Mouse (Mus musculus): ENCODE results near the gene Prdm5. TPM values are rescaled to one million over a fixed set of nuclear protein-coding genes. Genes with fewer than 3 reads are reported as not detected.

Gene Prdm5
- total RNA-seq (2021): 1 to 10 TPM; 2.8 to 3.5 TPM
- long read RNA-seq, experiment 1, partial matches to known transcripts: 0 of 1 reads
- long read RNA-seq, experiment 1, other reads (novel, unspliced or antisense): 0 of 1 reads
- long read RNA-seq, experiment 2, partial matches to known transcripts: 0 of 2 reads
- long read RNA-seq, experiment 2, other reads (novel, unspliced or antisense): 0 of 2 reads

DNA sequence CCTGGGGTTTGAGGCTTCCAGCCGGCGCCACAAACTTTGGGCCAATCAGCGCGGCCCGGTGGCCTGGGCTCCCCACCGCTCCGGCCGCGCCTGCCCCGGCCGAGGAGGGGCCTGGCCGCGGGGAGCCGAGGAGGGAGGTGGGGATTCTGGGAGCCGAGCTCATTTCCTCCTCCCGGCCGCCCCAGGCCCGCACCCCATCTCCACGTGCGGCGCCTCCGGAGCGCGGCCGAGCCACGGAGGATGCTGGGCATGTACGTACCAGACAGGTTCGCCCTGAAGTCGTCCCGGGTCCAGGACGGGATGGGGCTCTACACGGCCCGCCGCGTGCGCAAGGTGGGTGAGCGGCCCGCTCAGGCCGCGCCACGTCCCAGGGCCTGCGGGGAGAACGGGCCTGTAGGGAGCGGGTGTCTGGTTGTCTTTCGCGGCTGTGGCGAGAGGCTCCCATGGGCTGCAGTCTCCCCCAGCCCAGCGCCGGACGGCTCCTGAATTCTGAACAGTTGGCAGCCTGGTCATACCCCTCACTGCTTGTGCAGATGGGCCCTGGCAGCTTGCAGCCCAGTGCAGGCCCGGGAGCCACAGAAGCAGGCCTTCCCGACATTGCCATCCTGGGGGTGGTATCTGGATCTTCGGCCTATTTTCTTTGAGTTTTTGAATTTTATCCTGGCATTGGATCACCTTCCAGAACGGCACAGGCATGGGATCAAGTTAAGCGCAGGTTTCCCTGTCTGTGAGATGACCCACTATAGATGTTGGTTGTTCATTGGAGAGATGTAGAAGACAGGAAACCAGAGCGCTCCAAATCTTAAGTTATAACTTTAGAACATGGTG is at the start of gene Prdm5:
TSS of gene Prdm5 (plus strand) at position 128 of the 828 bp plus-strand sequence.
- intact Hi-C loops (cut with DNase I): no loop called here
- DNase-seq (ENCODE audit: low spot score in 2 of 2): peak; percentile 13 to 27

- no peak for DNase-seq (ENCODE audit: low spot score in 2 of 2)
- intact Hi-C loops (cut with DNase I): no loop called here
These were observed 39.3 kb upstream of the Prdm5 start for GRCm38 (mm10) chr6:65739442-65739841.

DNA sequence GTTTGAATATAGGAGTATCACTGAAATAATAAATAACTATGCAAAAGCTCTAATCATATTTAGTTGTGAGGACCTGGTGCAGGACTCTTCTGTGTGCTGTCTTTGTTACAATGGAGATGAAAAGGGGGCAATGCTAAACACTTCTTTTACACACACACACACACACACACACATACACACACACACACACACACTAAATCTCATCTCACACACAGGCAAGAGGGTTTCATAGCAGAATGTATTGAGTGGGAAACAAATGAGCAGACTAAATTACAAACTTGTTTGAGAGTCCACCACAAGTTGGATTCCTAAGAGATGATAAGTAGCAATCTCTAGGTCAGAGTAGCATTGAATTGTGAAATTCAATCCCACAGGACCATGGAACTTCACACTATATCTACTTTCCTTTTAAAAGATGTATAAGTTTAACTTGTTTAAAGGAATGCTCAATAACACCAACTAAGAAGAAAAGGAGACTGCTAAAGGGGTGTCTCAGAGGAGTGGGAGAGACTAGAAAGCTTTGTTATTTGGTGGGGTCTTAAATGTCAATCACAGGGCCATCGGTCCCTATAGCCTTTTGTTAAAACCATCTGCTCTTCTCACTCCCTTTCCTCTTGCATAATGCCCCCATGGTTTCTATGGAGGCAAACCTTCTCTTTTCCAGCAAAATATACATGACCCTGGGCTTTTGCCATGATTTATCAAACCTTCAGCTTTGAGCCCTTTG is 35.5 kb upstream of the Prdm5 start:
- intact Hi-C loops (cut with DNase I): no loop called here

DNA sequence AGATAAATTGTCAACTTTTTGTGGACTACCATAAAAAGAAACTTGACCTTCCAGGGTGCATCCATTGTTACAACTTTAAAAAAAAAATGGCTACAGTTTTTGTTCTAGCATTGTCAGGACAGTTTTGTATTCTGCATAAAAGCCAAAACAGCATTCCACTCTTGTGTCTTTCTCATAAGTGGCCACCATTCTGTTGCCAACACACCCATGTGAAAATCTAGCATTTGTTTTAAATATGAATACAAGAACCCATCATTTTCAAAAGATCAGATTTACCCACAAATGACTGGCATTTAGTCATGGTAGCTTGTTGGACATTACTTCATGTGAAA is 35.0 kb upstream of the Prdm5 start:
- no peak for DNase-seq (ENCODE audit: low spot score in 2 of 2)
- intact Hi-C loops (cut with DNase I): no loop called here

More for the DNA sequence above, 35.5 kb upstream of the Prdm5 start:
- no peak for DNase-seq (ENCODE audit: low spot score in 2 of 2)

GRCm38 (mm10) chr6:65758214-65758613 is 20.6 kb upstream of the Prdm5 start:
- intact Hi-C loops (cut with DNase I): no loop called here

DNA sequence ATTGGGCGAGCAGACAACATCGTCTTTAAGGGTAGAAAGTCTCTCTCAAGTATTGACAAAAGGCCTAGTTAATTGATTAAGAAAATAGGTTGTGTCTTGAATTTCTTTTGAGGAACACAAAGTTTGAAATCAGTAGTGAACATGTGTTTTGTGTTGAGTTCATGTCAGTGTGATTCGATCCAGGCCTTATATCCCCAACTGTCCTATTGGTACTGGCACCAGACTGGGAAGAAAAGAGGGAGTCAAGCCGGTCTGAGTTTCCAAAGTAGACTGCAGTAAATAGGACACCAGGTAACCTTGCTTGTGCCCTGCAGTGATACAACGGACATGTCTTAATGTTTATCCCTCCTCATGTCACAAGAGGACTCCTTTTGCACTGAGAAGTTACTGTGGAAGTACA is 19.6 kb upstream of the Prdm5 start:
- DNase-seq (ENCODE audit: low spot score in 2 of 2): no peak
- intact Hi-C loops (cut with DNase I): no loop called here

More at GRCm38 (mm10) chr6:65758214-65758613, 20.6 kb upstream of the Prdm5 start:
- no peak for DNase-seq (ENCODE audit: low spot score in 2 of 2)

- intact Hi-C loops (cut with DNase I): no loop called here
- DNase-seq (ENCODE audit: low spot score in 2 of 2): no peak
These were observed 18.7 kb upstream of the Prdm5 start for GRCm38 (mm10) chr6:65760073-65760472.

DNA sequence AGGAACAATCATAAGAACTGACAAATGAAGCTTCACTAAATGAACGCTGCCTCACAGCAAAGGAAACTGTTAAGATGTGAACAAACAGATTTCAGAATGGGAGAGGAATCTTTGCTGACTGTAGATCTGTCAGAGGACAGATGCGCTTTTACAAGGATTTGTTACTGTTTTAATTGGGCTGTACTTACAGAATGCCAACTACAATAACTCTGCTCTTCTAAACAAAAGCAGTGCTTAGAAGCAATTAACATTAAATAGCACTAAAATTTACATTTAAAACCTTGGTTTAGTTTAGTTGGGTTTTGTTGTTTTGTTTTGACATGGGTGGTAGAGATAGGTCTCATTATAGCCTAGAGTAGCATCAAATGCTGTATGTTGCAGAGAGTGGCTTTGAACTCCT is 14.3 kb upstream of the Prdm5 start:
- DNase-seq (ENCODE audit: low spot score in 2 of 2): no peak
- intact Hi-C loops (cut with DNase I): no loop called here

DNA sequence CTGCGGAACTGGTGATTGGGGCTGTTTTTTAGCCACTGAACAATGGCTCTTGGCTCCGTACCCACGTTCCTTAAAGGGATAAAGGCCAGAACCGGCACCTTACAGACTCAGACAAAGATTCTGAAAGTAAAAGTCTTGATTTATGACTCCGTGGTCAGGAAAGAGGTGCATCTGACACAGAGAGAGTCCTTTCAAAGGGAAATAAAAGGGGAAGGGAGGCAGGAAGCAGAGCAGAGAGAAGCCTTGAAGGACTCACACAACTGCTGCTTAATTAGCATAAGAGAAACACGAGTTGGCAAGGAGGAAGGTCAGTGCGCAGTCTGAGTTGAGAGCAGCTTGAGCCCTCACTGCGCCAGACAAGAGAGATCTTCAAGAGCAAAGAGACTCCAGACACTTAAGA is 13.7 kb upstream of the Prdm5 start:
- intact Hi-C loops (cut with DNase I): no loop called here
- DNase-seq (ENCODE audit: low spot score in 2 of 2): no peak

DNA sequence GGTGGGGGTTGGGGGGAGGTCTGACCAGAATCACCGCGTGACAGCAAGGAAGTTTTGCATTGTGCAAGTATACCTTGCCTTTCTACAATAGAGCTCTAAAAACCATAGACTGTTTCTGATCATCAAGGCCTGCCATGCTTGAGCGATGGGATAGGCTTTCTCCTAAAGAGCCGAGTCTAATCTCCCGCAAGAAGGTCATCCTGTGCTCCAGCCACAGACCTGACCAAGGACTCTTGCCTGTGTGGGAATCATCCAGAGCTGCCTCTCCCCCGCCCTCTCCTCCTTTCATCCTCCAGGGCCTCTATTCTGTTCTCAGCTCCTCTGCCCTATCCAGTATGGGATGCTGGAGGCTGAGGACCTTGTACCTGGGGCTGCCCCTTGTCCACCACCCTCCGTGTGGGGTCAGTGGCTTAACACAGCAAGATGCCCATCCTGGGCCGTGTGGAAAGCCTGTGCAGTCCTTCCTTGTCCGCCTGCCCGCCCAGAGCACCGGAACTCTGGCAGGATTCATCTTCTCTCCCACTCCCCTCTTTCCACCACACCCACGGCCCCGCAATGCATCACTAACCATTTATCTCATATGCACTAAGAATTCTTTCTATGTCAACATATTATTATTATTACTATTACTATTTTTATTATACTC is 12.9 kb upstream of the Prdm5 start:
- intact Hi-C loops (cut with DNase I): no loop called here

GRCm38 (mm10) chr6:65767911-65768310 is 10.9 kb upstream of the Prdm5 start:
- intact Hi-C loops (cut with DNase I): no loop called here
- no peak for DNase-seq (ENCODE audit: low spot score in 2 of 2)

More for the DNA sequence above, 12.9 kb upstream of the Prdm5 start:
- no peak for DNase-seq (ENCODE audit: low spot score in 2 of 2)

DNA sequence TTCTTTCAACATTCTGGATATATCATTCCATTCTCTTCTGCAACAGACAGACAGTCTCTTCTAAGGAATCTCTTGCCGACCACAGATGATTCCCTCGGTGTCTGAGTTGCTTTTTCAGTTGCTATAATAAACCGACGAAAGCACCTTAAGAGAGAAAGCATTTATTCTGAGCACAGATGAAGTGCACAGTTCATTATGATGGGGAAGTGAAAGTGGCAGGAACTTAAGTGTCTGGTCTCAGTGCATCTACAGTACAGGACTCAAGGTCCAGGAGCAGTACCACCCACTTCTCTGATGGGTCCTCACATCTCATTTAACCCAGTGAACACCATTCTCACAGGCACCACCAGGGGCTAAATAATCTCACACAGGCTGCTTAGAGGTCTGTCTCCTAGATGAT is 5.2 kb upstream of the Prdm5 start:
- no peak for DNase-seq (ENCODE audit: low spot score in 2 of 2)
- intact Hi-C loops (cut with DNase I): no loop called here

DNA sequence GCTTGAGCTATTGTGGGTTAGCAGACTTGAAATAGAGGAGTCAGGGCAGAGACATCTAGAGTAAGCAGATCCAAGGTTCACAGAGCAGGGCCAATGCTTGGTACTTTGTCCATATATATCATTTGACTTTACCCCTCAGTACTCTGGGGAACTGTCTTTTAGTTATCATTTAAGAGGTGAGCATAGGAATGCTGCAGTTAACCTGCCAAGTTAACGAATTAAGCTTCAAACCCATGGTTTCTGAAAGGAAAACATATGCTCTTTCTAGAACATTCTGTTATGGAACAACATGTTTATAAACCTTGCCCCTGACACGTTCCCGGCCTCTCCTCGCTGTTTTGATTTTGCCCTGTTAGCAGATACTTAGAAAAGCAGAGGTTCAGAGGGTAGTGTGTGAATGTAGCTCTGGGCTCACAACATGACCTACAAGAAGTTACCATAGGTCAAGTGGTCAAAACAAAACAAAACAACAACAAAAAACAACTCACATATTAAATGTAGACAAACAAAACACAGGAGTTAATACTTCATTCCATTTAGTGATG is 973 bp downstream of the Prdm5 start:
- DNase-seq (ENCODE audit: low spot score in 2 of 2): no peak

DNA sequence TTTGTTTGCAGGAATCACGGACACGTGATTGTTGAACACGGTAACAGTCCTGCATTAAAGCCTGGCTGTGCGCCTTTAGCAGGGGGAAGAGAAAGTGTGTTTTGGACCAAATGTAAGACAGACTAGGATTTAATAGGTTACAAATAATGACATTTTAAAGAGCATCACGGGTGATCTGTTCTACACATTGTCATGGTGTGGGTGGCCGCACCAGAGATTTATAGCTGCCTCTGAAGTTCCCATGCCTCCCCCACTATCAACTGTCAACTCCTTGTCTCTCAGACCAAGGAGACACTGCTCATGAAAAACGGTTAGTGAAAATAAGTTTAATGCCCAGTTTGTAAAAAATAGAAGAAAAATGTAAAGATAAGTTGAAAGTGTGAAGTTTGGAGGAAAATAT is 2.7 kb downstream of the Prdm5 start:
- DNase-seq (ENCODE audit: low spot score in 2 of 2): no peak
- intact Hi-C loops (cut with DNase I): no loop called here

More for the DNA sequence above, 973 bp downstream of the Prdm5 start:
- intact Hi-C loops (cut with DNase I): no loop called here

- no peak for DNase-seq (ENCODE audit: low spot score in 2 of 2)
- intact Hi-C loops (cut with DNase I): no loop called here
These were observed 4.9 kb downstream of the Prdm5 start for GRCm38 (mm10) chr6:65783670-65784069.

DNA sequence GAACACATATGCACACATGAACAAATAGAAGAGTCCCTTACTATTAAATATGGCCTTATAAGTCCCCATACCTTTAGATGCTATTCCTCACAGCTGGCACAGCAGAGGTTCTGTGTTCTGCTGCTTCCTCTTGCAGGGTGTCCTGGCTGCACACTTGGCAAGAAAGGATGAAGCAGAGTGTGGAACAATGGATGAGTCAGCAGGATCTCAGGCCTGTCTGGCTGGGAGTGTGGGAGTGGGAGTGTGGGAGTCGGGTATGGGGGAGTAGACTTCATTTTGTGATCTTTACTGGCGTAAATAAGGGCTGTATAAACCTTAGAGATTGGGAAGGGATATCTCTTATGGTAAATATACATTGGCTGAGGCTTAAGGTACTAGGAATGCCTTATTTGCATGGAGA is 14.1 kb downstream of the Prdm5 start:
- intact Hi-C loops (cut with DNase I): no loop called here
- no peak for DNase-seq (ENCODE audit: low spot score in 2 of 2)

DNA sequence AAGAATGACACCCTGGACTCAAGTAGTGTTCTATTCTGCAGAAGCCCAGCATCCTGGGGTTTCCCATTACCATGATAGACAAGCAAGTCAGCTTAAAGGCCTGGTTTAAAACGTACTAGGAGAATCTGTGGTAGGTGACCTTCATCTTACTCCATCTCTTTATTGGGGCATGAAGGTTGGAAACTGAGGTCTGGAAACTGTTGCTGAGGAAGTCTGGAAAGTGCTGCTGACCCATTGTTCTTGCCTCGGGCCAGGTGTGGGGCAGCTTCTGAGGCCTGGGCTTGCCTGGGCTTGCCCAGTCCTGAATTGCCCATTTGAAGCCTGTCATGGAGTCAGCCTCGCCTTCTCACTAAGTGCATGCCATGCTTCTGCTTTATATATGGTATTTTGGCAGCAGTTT is 17.8 kb downstream of the Prdm5 start:
- intact Hi-C loops (cut with DNase I): no loop called here
- no peak for DNase-seq (ENCODE audit: low spot score in 2 of 2)

- intact Hi-C loops (cut with DNase I): no loop called here
- no peak for DNase-seq (ENCODE audit: low spot score in 2 of 2)
These were observed 18.5 kb downstream of the Prdm5 start for GRCm38 (mm10) chr6:65797276-65797675.

DNA sequence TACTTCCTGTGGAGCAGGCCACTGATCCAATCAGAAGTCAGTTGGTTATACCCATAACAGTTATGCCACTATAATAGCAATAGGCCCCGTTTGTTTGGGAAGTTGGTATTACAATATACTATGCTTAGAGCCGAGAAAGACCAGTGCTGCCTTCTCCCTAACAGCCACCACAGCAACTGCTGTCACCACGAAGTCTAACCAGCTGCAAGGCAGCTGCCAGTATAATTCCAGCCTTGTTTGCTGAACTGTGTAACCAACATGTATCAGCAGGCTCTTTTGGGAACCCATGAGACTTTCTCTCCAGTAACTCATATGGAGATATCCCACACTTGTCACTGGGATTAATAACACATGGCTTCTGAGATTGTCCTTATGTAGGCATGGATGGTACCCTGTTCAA is 19.6 kb downstream of the Prdm5 start:
- DNase-seq (ENCODE audit: low spot score in 2 of 2): no peak
- intact Hi-C loops (cut with DNase I): no loop called here

DNA sequence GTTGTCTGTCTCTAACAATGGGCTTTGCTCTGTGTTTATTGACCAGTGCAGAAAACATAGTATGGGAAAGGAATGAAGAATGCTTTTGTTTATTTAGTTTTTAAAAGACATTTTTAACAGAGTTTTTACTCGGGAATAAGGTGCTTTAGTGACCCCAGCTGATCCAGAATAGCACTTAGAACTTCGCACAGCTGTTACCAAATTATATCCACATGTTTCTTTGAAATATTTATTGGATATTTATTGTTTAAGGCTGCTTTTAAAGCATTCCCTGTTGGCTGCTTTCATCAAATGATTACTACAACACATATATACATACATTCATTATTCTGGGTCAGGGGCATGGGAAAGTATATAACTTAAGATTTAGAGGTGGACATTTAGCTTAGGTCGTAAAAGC is 32.9 kb downstream of the Prdm5 start:
- intact Hi-C loops (cut with DNase I): no loop called here
- DNase-seq (ENCODE audit: low spot score in 2 of 2): no peak

All from left cerebral cortex, postnatal 14 days (tissue).